Mouse (Mus musculus) G1E (cell line): ENCODE measurements around the gene Fam53a. TPM values are rescaled to one million over a fixed set of nuclear protein-coding genes. Genes with fewer than 3 reads are reported as not detected.

Experiments used
- ATAC-seq: 2 replicates; pipeline ENCODE4 v1.8.0; 2016; ENCODE audit warnings: mild to moderate bottlenecking; ENCODE audit not compliant: insufficient number of reproducible peaks, poor library complexity, low FRiP score, severe bottlenecking; ENCODE audit errors: extremely low read depth
- DNase-seq: peaks from one replicate; pipeline ENCODE4 v3.0.0; 2012; ENCODE audit warnings: low spot score
- H3K27me3 ChIP-seq: 2 replicates; pipeline ENCODE4 v1.6.1; 2012; ENCODE audit warnings: mild to moderate bottlenecking, low read length, inconsistent platforms; ENCODE audit not compliant: insufficient read depth
- H3K36me3 ChIP-seq: replicated peaks from 2 replicates; pipeline ENCODE3; 2012; ENCODE audit warnings: mild to moderate bottlenecking, inconsistent platforms
- H3K4me1 ChIP-seq: 2 replicates; pipeline ENCODE4 v1.6.1; 2012; ENCODE audit warnings: low read depth, low read length, inconsistent platforms, mixed read lengths; ENCODE audit not compliant: insufficient read depth
- H3K4me3 ChIP-seq: 2 replicates; pipeline ENCODE4 v1.5.1; 2012; ENCODE audit warnings: low read depth, mild to moderate bottlenecking, inconsistent platforms, low read length, moderate library complexity, mixed read lengths
- H3K9me3 ChIP-seq: replicated peaks from 2 replicates; pipeline ENCODE4 v1.6.1; 2012; ENCODE audit warnings: inconsistent platforms
- CTCF ChIP-seq: IDR thresholded peaks from 2 replicates; pipeline ENCODE4 v1.5.1; 2012; ENCODE audit warnings: low read depth, low read length, inconsistent platforms, mixed read lengths
- GATA1 ChIP-seq: IDR thresholded peaks from 2 replicates; pipeline ENCODE4 v1.6.1; 2012; ENCODE audit warnings: borderline replicate concordance, low read length, inconsistent platforms, mixed read lengths
- GATA2 ChIP-seq: IDR thresholded peaks from 2 replicates; pipeline ENCODE4 v1.6.1; 2012; ENCODE audit warnings: low read depth, low read length, inconsistent platforms, borderline replicate concordance
- POLR2AphosphoS5 ChIP-seq: IDR thresholded peaks from 2 replicates; pipeline ENCODE4 v1.6.1; 2012; ENCODE audit warnings: low read depth, low read length, inconsistent platforms; ENCODE audit not compliant: insufficient replicate concordance
- TAL1 ChIP-seq: conservative IDR thresholded peaks from 2 replicates; pipeline ENCODE4 v1.6.1; 2012; ENCODE audit warnings: low read depth, low read length, inconsistent platforms, mixed read lengths
- polyA plus RNA-seq: library from polyadenylated mRNA; stranded (reverse); fragments of >175 nt; gene quantifications from 2 replicates; pipeline ENCODE4 v1.2.3, GENCODE M21; 2012
- total RNA-seq, 2 experiments: library from RNA; stranded (forward) in 1 of 2; stranded (reverse) in 1 of 2; fragments of 200-1000 nt in 1 of 2; fragments of >200 nt in 1 of 2; fragmentation: Nextera tagmentation in 1 of 2; gene quantifications; 2 replicates each; pipeline ENCODE4 v1.2.3; 2014 to 2017

Gene Fam53a
- total RNA-seq (2014; fragmentation: Nextera tagmentation) (25.4 and 30.8 TPM in 2 replicates), total RNA-seq (2017) (30.4 and 30.6 TPM in 2 replicates), polyA plus RNA-seq (84.5 and 102 TPM in 2 replicates)

DNA sequence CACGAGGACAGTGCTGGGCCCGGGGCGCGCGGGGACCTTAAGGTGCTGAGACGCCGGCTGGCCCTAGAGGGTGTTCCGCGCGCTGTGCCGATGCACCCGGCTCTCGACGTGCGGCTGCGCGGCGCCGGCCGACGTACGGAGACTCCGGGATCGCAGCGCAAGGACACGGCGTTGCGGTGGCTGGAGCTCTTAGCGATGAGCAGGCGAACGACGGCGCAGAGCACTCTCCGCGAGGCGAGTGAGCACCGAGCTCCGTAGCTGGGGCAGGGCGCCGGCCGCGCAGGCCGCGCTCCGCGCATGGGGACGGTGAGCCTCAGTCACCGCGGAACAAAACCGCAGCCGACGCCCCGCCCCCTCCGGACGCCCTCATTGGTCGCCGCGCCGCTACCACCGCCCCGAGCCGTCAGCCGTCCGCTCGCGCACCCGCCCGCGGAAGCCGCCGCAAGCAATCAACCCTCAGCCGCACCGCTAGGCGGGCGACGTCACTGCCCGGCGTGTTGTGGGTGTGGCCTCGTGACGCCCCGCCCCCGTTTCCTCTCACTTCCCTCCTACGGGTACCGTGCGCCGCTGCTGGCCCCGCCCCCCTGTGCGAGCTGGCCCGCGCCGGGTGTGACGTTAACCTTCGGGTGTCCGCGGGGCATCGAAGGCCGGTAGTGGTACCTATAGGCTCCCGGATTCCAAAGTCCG lies at the start of gene Fam53a, which contains the start of gene Gm9903:
Fam53a (minus strand) TSS at position 335 of the 687 bp plus-strand sequence.
Gm9903 (plus strand) TSS at position 625 of the 687 bp plus-strand sequence.
- peaks cover 32% of the 10 kb centered on the region for H3K36me3 ChIP-seq
- peak within 1 kb of the TSS; percentile 93 for H3K4me3 ChIP-seq
- no peak for TF ChIP-seq POLR2AphosphoS5
- TF ChIP-seq GATA1 = no peak
- TF ChIP-seq GATA2 = no peak
- TF ChIP-seq CTCF = no peak
- no peak for TF ChIP-seq TAL1
- ATAC-seq (peak; percentile 84), DNase-seq (peak; percentile 87)
- peaks cover 47% of the 10 kb centered on the region for H3K4me1 ChIP-seq
- H3K27me3 ChIP-seq = no peaks in the 10 kb centered on the region
- no peaks in the 10 kb centered on the region for H3K9me3 ChIP-seq

DNA sequence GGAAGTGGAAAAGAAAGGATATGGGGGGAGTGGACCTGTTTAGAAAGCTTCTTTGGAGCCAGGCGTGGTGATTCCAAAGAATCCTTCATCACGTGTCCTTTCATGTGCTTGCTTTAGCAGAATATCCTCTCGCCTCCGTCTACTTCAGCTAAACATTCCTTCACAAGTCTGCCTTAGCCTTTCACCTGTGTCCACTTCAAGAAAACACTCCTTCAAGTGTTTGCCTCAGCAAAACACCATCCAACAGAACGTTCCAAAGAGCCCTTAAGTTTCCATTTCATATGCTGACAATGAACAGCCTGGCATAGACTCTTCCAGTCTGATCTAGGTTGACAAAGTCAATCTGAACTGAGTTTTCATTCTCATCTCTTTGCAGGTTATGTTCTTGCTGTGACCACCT lies 48.8 kb upstream of the Fam53a start:
- no peaks in the 10 kb centered on the region for H3K9me3 ChIP-seq
- H3K27me3 ChIP-seq = no peaks in the 10 kb centered on the region; the same call in 1 of the 2 replicates
- no peak for DNase-seq
- H3K4me1 ChIP-seq = peaks cover 45% of the 10 kb centered on the region
- no peak overlapping the region for H3K4me3 ChIP-seq
- peaks cover 14% of the 10 kb centered on the region for H3K36me3 ChIP-seq
- no peak for ATAC-seq
- TF ChIP-seq CTCF = no peak
- no peak for TF ChIP-seq GATA1
- TF ChIP-seq GATA2 = no peak

DNA sequence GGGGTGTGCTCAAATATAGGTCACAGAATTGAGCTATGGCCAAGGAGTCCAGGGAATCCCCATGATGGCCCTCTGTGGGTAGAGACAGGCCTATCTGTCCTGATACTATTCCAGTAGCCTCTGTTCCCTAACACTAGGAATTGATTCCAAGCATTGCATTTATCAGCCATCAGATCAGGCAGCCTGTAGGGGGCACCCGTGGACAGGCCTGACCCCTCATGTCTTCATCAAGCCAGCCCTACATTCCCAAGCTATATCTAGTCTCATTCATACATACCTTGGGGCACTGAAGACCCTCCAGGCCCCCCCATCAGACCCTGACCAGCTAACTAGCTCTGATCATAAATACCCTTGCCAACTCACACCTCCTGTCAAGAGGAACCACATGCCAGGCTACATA lies 46.5 kb upstream of the Fam53a start:
- Histone ChIP-seq H3K4me3 (no peak overlapping the region), H3K9me3 (no peaks in the 10 kb centered on the region), H3K36me3 (peaks cover 37% of the 10 kb centered on the region), H3K27me3 (no peaks in the 10 kb centered on the region; the same call in 1 of the 2 replicates), H3K4me1 (peaks cover 26% of the 10 kb centered on the region)
- TF ChIP-seq GATA1 = no peak
- TF ChIP-seq POLR2AphosphoS5 = no peak
- TF ChIP-seq CTCF = peak; percentile 63
- TF ChIP-seq TAL1 = no peak
- no peak for TF ChIP-seq GATA2
- no peak for ATAC-seq
- no peak for DNase-seq

DNA sequence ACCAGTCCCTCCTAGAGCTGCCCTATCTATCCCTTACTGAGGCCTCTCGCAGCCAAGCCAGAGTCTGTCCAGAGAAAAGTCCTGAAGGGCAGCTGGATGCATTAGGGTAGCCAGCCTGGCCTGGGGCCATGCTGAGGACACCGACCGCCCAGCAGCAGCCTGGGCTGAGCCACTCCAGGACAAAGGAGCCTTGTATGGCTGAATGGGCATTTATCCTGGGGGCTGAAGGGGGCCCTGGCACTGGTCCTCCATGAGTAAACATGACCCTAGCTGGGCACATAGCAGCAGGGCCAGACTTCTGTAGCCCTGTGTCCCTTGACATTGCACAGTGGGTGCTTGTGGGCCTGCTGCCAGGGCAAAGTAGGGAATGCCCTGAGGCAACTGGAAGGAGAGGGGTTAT lies 45.0 kb upstream of the Fam53a start:
- no peaks in the 10 kb centered on the region for H3K9me3 ChIP-seq
- no peaks in the 10 kb centered on the region for H3K27me3 ChIP-seq
- TF ChIP-seq GATA1 = no peak
- TF ChIP-seq POLR2AphosphoS5 = no peak
- no peak for ATAC-seq
- H3K36me3 ChIP-seq = peaks cover 52% of the 10 kb centered on the region
- DNase-seq = no peak
- peaks cover 12% of the 10 kb centered on the region for H3K4me1 ChIP-seq
- no peak overlapping the region for H3K4me3 ChIP-seq

DNA sequence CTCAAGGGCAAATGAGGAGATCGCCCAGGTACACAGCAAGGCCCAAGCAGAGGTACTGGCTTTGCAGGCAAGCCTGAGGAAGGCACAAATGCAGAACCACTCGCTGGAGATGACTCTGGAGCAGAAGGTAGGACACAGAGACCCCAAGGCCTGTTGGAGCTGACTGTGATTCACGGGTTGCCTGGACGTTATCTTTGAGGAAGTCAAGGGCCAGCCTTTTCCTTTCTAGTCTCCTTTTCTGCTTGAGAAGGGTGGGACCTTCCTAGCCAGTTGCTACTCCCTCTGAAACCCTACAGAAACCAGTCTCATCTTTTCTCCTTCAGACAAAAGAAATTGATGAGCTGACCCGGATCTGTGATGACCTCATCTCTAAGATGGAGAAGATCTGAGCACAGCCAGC lies 42.2 kb upstream of the Fam53a start:
- DNase-seq (no peak), ATAC-seq (no peak)
- TF ChIP-seq POLR2AphosphoS5 = no peak
- no peak for TF ChIP-seq GATA2
- TF ChIP-seq TAL1 = no peak
- TF ChIP-seq GATA1 = no peak
- no peak for TF ChIP-seq CTCF
- Histone ChIP-seq H3K4me1 (peaks cover 6% of the 10 kb centered on the region; the same call in 1 of the 2 replicates), H3K27me3 (no peaks in the 10 kb centered on the region), H3K36me3 (peaks cover 80% of the 10 kb centered on the region), H3K4me3 (no peak overlapping the region), H3K9me3 (no peaks in the 10 kb centered on the region)

DNA sequence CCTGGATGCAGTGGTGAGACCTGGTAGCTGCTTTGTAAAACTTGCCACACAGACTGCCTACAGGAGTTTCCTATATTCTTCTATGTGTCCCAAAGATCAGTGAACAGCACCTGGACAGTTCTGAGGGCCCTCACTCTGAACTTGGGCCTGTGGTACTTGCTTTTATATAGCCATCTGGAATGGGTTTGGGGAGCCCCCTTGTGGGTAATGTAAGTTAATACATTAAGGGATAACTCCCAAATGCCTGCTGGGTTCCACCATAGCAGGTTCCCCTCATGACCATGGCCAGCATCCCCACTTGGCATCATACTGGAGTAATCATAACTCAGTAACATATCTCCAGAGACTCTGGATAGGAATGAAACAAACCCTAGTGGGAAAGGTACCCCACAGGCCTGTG lies 38.8 kb upstream of the Fam53a start:
- H3K4me1 ChIP-seq = peaks cover 9% of the 10 kb centered on the region; the same call in 1 of the 2 replicates
- TF ChIP-seq CTCF = peak; percentile 23; the same call in 1 of the 2 replicates
- TF ChIP-seq GATA1 = no peak
- no peaks in the 10 kb centered on the region for H3K9me3 ChIP-seq
- H3K36me3 ChIP-seq = peaks cover 94% of the 10 kb centered on the region
- no peak for DNase-seq
- H3K27me3 ChIP-seq = no peaks in the 10 kb centered on the region
- H3K4me3 ChIP-seq = no peak overlapping the region
- ATAC-seq = no peak

DNA sequence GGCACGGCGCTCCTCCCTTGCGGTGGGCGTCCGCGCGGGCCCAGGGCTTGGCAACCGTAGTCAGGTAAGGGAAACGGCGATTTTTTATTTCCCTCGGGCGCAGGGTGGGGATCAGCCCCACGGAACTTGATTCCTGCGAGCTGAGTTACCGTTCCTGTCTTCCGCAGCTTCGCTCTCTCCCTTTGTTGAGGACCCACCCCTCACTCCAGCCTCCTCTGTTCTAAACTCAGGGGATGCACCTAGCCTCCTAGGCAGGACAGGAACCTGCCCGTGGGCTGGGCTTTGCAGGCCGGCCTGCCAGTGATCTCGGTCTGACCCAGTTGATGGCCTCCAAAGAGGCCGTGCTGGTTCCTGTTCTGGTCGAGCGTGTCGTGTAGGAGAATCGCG lies 29.2 kb upstream of the Fam53a start:
- H3K4me3 ChIP-seq = peak overlapping the region; percentile 93
- ATAC-seq (no peak), DNase-seq (peak; percentile 40)
- H3K27me3 ChIP-seq = no peaks in the 10 kb centered on the region
- TF ChIP-seq TAL1 = no peak
- no peak for TF ChIP-seq GATA2
- peaks cover 66% of the 10 kb centered on the region for H3K36me3 ChIP-seq
- H3K4me1 ChIP-seq = peaks cover 55% of the 10 kb centered on the region
- H3K9me3 ChIP-seq = no peaks in the 10 kb centered on the region
